Mouse (Mus musculus): ENCODE data around the gene Il9.

The Il9 gene

GRCm38 (mm10) chr13:56471951-56472350 lies 10.1 kb downstream of the Il9 start:
- DNase-seq (ENCODE audit: low spot score): no peak

- DNase-seq (ENCODE audit: low spot score): no peak
These were observed 10.8 kb downstream of the Il9 start for GRCm38 (mm10) chr13:56471211-56471610.

- DNase-seq (ENCODE audit: low spot score): no peak
These were observed 13.5 kb downstream of the Il9 start for GRCm38 (mm10) chr13:56468536-56468935.

GRCm38 (mm10) chr13:56467786-56468185 lies 14.3 kb downstream of the Il9 start:
- DNase-seq (ENCODE audit: low spot score): no peak

GRCm38 (mm10) chr13:56463750-56464149 lies 18.3 kb downstream of the Il9 start:
- no peak for DNase-seq (ENCODE audit: low spot score)

GRCm38 (mm10) chr13:56463261-56463660 lies 18.8 kb downstream of the Il9 start:
- DNase-seq (ENCODE audit: low spot score): no peak

- DNase-seq (ENCODE audit: low spot score): no peak
These were observed 19.3 kb downstream of the Il9 start for GRCm38 (mm10) chr13:56462791-56463190.

GRCm38 (mm10) chr13:56461460-56461859 lies 20.6 kb downstream of the Il9 start:
- DNase-seq (ENCODE audit: low spot score): no peak

- no peak for DNase-seq (ENCODE audit: low spot score)
These were observed 24.0 kb downstream of the Il9 start for GRCm38 (mm10) chr13:56458001-56458400.

- no peak for DNase-seq (ENCODE audit: low spot score)
These were observed 32.0 kb downstream of the Il9 start for GRCm38 (mm10) chr13:56450035-56450434.

- no peak for DNase-seq (ENCODE audit: low spot score)
These were observed 32.6 kb downstream of the Il9 start for GRCm38 (mm10) chr13:56449239-56450030.

- no peak for DNase-seq (ENCODE audit: low spot score)
These were observed 37.0 kb downstream of the Il9 start for GRCm38 (mm10) chr13:56444996-56445395.

GRCm38 (mm10) chr13:56444112-56444511 lies 37.9 kb downstream of the Il9 start:
- no peak for DNase-seq (ENCODE audit: low spot score)

GRCm38 (mm10) chr13:56443411-56443810 lies 38.6 kb downstream of the Il9 start:
- no peak for DNase-seq (ENCODE audit: low spot score)

- DNase-seq (ENCODE audit: low spot score): peak; percentile 57
These were observed 43.6 kb downstream of the Il9 start, which contains the start of gene Slc25a48 for GRCm38 (mm10) chr13:56438211-56439075. Gene Slc25a48, plus strand, starts transcription at chr13:56438355.

GRCm38 (mm10) chr13:56435615-56436287 lies 46.3 kb downstream of the Il9 start:
- DNase-seq (ENCODE audit: low spot score): no peak

GRCm38 (mm10) chr13:56434311-56434751 lies 47.7 kb downstream of the Il9 start:
- no peak for DNase-seq (ENCODE audit: low spot score)

GRCm38 (mm10) chr13:56433466-56433865 lies 48.6 kb downstream of the Il9 start:
- peak; percentile 37 for DNase-seq (ENCODE audit: low spot score)

GRCm38 (mm10) chr13:56432496-56432895 lies 49.5 kb downstream of the Il9 start:
- no peak for DNase-seq (ENCODE audit: low spot score)
